Mouse (Mus musculus) midbrain, embryonic 14.5 days (tissue): ENCODE measurements at regions not wholly inside any gene's neighbourhood (a gene's known extent, or its start where the extent isn't known, plus 50 kb on each side); places are given as distances from the start of the nearest gene placed in this dataset.

Experiments
- ATAC-seq: fragments of 200-750 bp; cut with Nextera tagmentation; 2 replicates; pipeline ENCODE4 v1.8.0; 2017; ENCODE audit warnings: moderate number of reproducible peaks, moderate library complexity; ENCODE audit not compliant: low FRiP score, low TSS enrichment
- DNase-seq: peaks from one replicate; pipeline ENCODE4 v3.0.0-alpha.2; 2015
- H3K27ac ChIP-seq: fragments of 300-500 bp; sonication (generic); replicated peaks from 2 replicates; pipeline ENCODE4 v1.5.1; 2014; ENCODE audit warnings: mild to moderate bottlenecking, low read depth, low read length, moderate library complexity
- H3K27me3 ChIP-seq: fragments of 300-500 bp; sonication (generic); 2 replicates; pipeline ENCODE4 v1.6.1; 2014; ENCODE audit warnings: low read length, control low read depth, mixed read lengths; ENCODE audit not compliant: control insufficient read depth, insufficient read depth
- H3K36me3 ChIP-seq: fragments of 300-500 bp; sonication (generic); 2 replicates; pipeline ENCODE4 v1.6.1; 2014; ENCODE audit warnings: low read length, control low read depth; ENCODE audit not compliant: control insufficient read depth, insufficient read depth
- H3K4me1 ChIP-seq: fragments of 300-500 bp; sonication (generic); 2 replicates; pipeline ENCODE4 v1.6.1; 2014; ENCODE audit warnings: mild to moderate bottlenecking, antibody characterized with exemption, low read length, control low read depth; ENCODE audit not compliant: control insufficient read depth, insufficient read depth
- H3K4me2 ChIP-seq: fragments of 300-500 bp; sonication (generic); 2 replicates; pipeline ENCODE4 v1.6.1; 2014; ENCODE audit warnings: mild to moderate bottlenecking, low read length, moderate library complexity
- H3K4me3 ChIP-seq: fragments of 300-500 bp; sonication (generic); replicated peaks from 2 replicates; pipeline ENCODE4 v1.5.1; 2014; ENCODE audit warnings: low read depth, low read length
- H3K9ac ChIP-seq: fragments of 300-500 bp; sonication (generic); replicated peaks from 2 replicates; pipeline ENCODE4 v1.6.1; 2014; ENCODE audit warnings: mild to moderate bottlenecking, low read length, moderate library complexity
- H3K9me3 ChIP-seq: fragments of 300-500 bp; sonication (generic); 2 replicates; pipeline ENCODE4 v1.6.1; 2016; ENCODE audit warnings: low read length, control low read depth, mixed read lengths; ENCODE audit not compliant: control insufficient read depth
- WGBS: fragments of 180-500 bp; shearing (Covaris S2); extraction: QIAGEN DNeasy Blood & Tissue Kit; methylation state at CpG from one replicate; pipeline ENCODE4 v1.1.7; 2014; 5-methylcytosine and 5-hydroxymethylcytosine counted together

- 81% methylated on average over 3 of the region's 3 CpGs for WGBS
- H3K27me3 ChIP-seq, result no peaks in the 10 kb centered on the region
Observed at GRCm38 (mm10) chr7:137745991-137746390, 308.6 kb downstream of the Glrx3 start.

DNA sequence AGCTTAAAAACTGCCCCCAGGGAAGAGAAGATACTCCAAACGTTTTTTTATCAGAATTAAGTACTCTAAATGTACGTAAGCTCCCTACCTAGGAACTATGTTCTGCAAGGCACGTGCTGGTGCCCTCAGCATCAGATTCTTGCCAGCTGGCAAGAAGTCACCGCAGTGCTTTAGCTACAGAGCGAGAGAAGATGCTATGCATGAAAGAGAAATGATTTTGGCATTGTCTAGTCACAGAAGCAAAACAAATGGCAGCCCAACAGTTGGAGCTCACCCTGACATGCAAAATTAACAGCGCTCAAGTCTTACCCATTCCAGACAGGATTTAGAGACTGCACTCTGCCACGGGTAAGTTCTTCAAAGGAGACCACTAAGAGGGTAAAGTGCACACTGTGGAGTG is 311.5 kb downstream of the Glrx3 start:
- Histone ChIP-seq H3K9me3 (no peaks in the 10 kb centered on the region), H3K27ac (no peak overlapping the region), H3K4me3 (no peak overlapping the region), H3K4me1 (no peaks in the 10 kb centered on the region), H3K36me3 (no peaks in the 10 kb centered on the region), H3K9ac (no peak overlapping the region), H3K27me3 (no peaks in the 10 kb centered on the region), H3K4me2 (no peak overlapping the region)
- DNase-seq, result no peak
- WGBS, result 76% methylated on average over 7 of the region's 7 CpGs
- no peak for ATAC-seq

More at GRCm38 (mm10) chr7:137745991-137746390, 308.6 kb downstream of the Glrx3 start:
- H3K27ac ChIP-seq, result no peak overlapping the region
- no peaks in the 10 kb centered on the region for H3K4me1 ChIP-seq
- ATAC-seq (no peak), DNase-seq (no peak)
- no peaks in the 10 kb centered on the region for H3K36me3 ChIP-seq
- H3K9ac ChIP-seq, result no peak overlapping the region
- H3K4me2 ChIP-seq, result no peak overlapping the region
- no peaks in the 10 kb centered on the region for H3K9me3 ChIP-seq
- no peak overlapping the region for H3K4me3 ChIP-seq

GRCm38 (mm10) chr7:137750741-137751140 is 313.3 kb downstream of the Glrx3 start:
- Histone ChIP-seq H3K27me3 (no peaks in the 10 kb centered on the region), H3K4me2 (no peak overlapping the region), H3K27ac (no peak overlapping the region), H3K4me1 (no peaks in the 10 kb centered on the region), H3K36me3 (no peaks in the 10 kb centered on the region), H3K9ac (no peak overlapping the region), H3K9me3 (no peaks in the 10 kb centered on the region), H3K4me3 (no peak overlapping the region)
- WGBS, result 100% methylated on average over 1 of the region's 1 CpGs
- ATAC-seq, result no peak
- DNase-seq, result no peak

- Histone ChIP-seq H3K4me1 (no peaks in the 10 kb centered on the region), H3K9ac (no peak overlapping the region), H3K27me3 (no peaks in the 10 kb centered on the region), H3K27ac (no peak overlapping the region), H3K36me3 (no peaks in the 10 kb centered on the region), H3K9me3 (no peaks in the 10 kb centered on the region), H3K4me3 (no peak overlapping the region), H3K4me2 (no peak overlapping the region)
- ATAC-seq (no peak), DNase-seq (no peak)
- WGBS, result 70% methylated on average over 4 of the region's 4 CpGs
Observed at GRCm38 (mm10) chr7:137751151-137751859, 313.9 kb downstream of the Glrx3 start.

- Histone ChIP-seq H3K36me3 (no peaks in the 10 kb centered on the region), H3K9ac (no peak overlapping the region), H3K27ac (no peak overlapping the region), H3K4me1 (no peaks in the 10 kb centered on the region), H3K4me2 (no peak overlapping the region), H3K4me3 (no peak overlapping the region), H3K27me3 (no peaks in the 10 kb centered on the region), H3K9me3 (no peaks in the 10 kb centered on the region)
- ATAC-seq (no peak), DNase-seq (no peak)
- WGBS, result 91% methylated on average over 3 of the region's 3 CpGs
Observed at GRCm38 (mm10) chr7:137765961-137766360, 328.5 kb downstream of the Glrx3 start.

GRCm38 (mm10) chr7:137766721-137767120 is 329.3 kb downstream of the Glrx3 start:
- 85% methylated on average over 2 of the region's 2 CpGs for WGBS
- H3K9ac ChIP-seq, result no peak overlapping the region
- H3K4me1 ChIP-seq, result no peaks in the 10 kb centered on the region
- H3K4me3 ChIP-seq, result no peak overlapping the region
- no peak overlapping the region for H3K4me2 ChIP-seq
- DNase-seq (no peak), ATAC-seq (no peak)
- no peaks in the 10 kb centered on the region for H3K9me3 ChIP-seq
- no peaks in the 10 kb centered on the region for H3K27me3 ChIP-seq
- H3K27ac ChIP-seq, result no peak overlapping the region
- no peaks in the 10 kb centered on the region for H3K36me3 ChIP-seq

DNA sequence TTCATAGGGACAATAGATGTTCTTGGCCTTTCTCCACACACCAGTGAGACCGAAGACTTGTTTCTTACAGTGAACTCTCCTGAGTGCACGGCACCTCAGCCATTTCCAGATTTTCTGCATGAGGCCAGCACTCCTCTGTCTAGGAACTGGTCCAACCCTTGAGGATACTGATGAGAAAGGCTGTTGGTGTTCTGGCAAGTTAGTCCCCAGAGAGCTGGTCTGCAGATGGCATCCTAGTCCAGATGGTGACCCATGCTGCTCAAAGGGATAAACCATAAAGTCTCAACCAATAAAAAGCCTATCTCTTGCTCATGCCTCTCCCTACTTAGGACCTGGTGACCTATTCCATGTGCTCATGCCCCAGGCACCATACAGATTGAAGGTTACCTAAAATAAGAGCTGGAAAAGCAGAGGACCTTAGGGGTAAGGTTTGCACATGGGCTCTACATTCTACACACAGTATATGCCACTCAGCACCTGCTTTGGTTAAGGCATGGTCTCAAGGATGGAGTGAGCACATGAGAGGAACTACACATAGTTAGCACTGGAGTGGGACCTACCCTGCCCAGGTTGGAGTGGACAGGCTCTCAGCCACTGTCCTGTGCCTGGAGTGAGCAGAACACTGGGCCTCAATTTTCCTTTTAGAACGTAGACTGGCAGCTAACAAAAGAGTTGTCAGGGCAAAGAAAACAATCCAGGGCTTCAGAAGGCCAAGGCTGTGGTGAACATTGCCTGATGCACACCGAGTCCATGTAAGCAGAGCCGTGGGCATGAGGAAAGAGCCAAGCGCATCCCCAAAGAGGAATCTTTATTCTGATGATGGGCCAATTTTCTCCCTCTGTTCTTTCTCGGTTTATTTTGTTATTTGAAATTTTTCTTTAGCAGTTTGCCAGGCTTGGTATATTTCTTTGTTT is 335.9 kb downstream of the Glrx3 start:
- no peak overlapping the region for H3K4me2 ChIP-seq
- no peak overlapping the region for H3K4me3 ChIP-seq
- DNase-seq, result no peak
- H3K9me3 ChIP-seq, result no peaks in the 10 kb centered on the region
- peak overlapping the region; percentile 71 for H3K27ac ChIP-seq
- H3K36me3 ChIP-seq, result no peaks in the 10 kb centered on the region
- ATAC-seq, result no peak
- no peak overlapping the region for H3K9ac ChIP-seq
- peaks cover 16% of the 10 kb centered on the region for H3K4me1 ChIP-seq
- H3K27me3 ChIP-seq, result no peaks in the 10 kb centered on the region
- WGBS, result 70% methylated on average over 7 of the region's 7 CpGs

- Histone ChIP-seq H3K4me1 (peaks cover 16% of the 10 kb centered on the region), H3K9ac (no peak overlapping the region), H3K27me3 (no peaks in the 10 kb centered on the region), H3K27ac (peak overlapping the region; percentile 71), H3K4me2 (no peak overlapping the region), H3K9me3 (no peaks in the 10 kb centered on the region), H3K4me3 (no peak overlapping the region), H3K36me3 (no peaks in the 10 kb centered on the region)
- WGBS, result 37% methylated on average over 7 of the region's 7 CpGs
- ATAC-seq, result no peak; the same call in 1 of the 2 replicates
- peak; percentile 64 for DNase-seq
Observed at GRCm38 (mm10) chr7:137773965-137774310, 336.5 kb downstream of the Glrx3 start.

GRCm38 (mm10) chr7:137783954-137784353 is 346.5 kb downstream of the Glrx3 start:
- H3K27me3 ChIP-seq, result no peaks in the 10 kb centered on the region
- no peak for ATAC-seq

More at GRCm38 (mm10) chr7:137783954-137784353, 346.5 kb downstream of the Glrx3 start:
- Histone ChIP-seq H3K4me2 (no peak overlapping the region), H3K9me3 (no peaks in the 10 kb centered on the region), H3K4me3 (no peak overlapping the region), H3K9ac (no peak overlapping the region), H3K36me3 (no peaks in the 10 kb centered on the region), H3K4me1 (no peaks in the 10 kb centered on the region), H3K27ac (no peak overlapping the region)
- peak; percentile 67 for DNase-seq
